Comparison of ENCODE assay signal across 8 mouse cellular contexts in genomic region chr14:25487470-25487955, GRCm38 (mm10). TPM values are rescaled to one million over a fixed set of nuclear protein-coding genes. Genes with fewer than 3 reads are reported as not detected.
A peak's percentile ranks its signal among the peaks of the same experiment; 100 is the strongest.
DNase-seq lines count a peak whose midpoint lies in the region; ATAC-seq and TF ChIP-seq lines count a peak whose summit lies in the region.

No protein-coding gene starts in this region.

- H3K4me3 ChIP-seq in heart, embryonic 13.5 days = no peak overlapping the region
- no peak overlapping the region for H3K4me3 ChIP-seq in C2C12 (ENCODE audit: insufficient read depth, poor library complexity, severe bottlenecking)
- no peak overlapping the region for H3K4me3 ChIP-seq in embryonic facial prominence, embryonic 12.5 days
- no peak overlapping the region for H3K4me3 ChIP-seq in liver, embryonic 11.5 days (ENCODE audit: low read depth, low read length)

- no peak for ATAC-seq in heart, embryonic 13.5 days (ENCODE audit: extremely low read depth, insufficient number of reproducible peaks, low FRiP score, low TSS enrichment)
- ATAC-seq in embryonic facial prominence, embryonic 12.5 days (ENCODE audit: insufficient number of reproducible peaks, insufficient read depth, low FRiP score, low TSS enrichment) = no peak
- ATAC-seq in liver, embryonic 11.5 days (replicated peaks; ENCODE audit: low FRiP score) = no peak
- ATAC-seq in frontal cortex, adult (ENCODE audit: low TSS enrichment) = no peak

- intact Hi-C loops in heart, postnatal 10 days (cut with DNase I) = loop anchor here (1.0 kb wide), 1 partner anchor 22 kb away; no protein-coding TSS in a partner anchor

- no peaks in the 10 kb centered on the region for H3K27me3 ChIP-seq in heart, embryonic 13.5 days (replicated peaks)
- no peaks in the 10 kb centered on the region for H3K27me3 ChIP-seq in C2C12 (ENCODE audit: control insufficient read depth, insufficient read depth, insufficient read length)
- H3K27me3 ChIP-seq in embryonic facial prominence, embryonic 12.5 days = no peaks in the 10 kb centered on the region
- H3K27me3 ChIP-seq in liver, embryonic 11.5 days (replicated peaks; ENCODE audit: control insufficient read depth, insufficient read depth, low read length) = no peaks in the 10 kb centered on the region

- no peaks in the 10 kb centered on the region for H3K9me3 ChIP-seq in heart, embryonic 13.5 days
- no peaks in the 10 kb centered on the region for H3K9me3 ChIP-seq in embryonic facial prominence, embryonic 12.5 days
- H3K9me3 ChIP-seq in liver, embryonic 11.5 days (ENCODE audit: control insufficient read depth, low read length) = no peaks in the 10 kb centered on the region

- H3K27ac ChIP-seq in heart, embryonic 13.5 days (replicated peaks) = peak overlapping the region; percentile 98
- 0 out of 2 replicates have a peak overlapping the region, but pooled peaks have one; percentile 36 for H3K27ac ChIP-seq in embryonic facial prominence, embryonic 12.5 days
- peak overlapping the region; percentile 8; the same call in 1 of the 2 replicates for H3K27ac ChIP-seq in liver, embryonic 11.5 days (ENCODE audit: low read depth, low read length)

- peaks cover 100% of the 10 kb centered on the region for H3K4me1 ChIP-seq in heart, embryonic 13.5 days
- peaks cover 71% of the 10 kb centered on the region for H3K4me1 ChIP-seq in embryonic facial prominence, embryonic 12.5 days
- H3K4me1 ChIP-seq in liver, embryonic 11.5 days (replicated peaks; ENCODE audit: control insufficient read depth, insufficient read depth, low read length) = peaks cover 89% of the 10 kb centered on the region

- H3K79me3 ChIP-seq in C2C12 (ENCODE audit: low read depth) = peaks cover 82% of the 10 kb centered on the region

- WGBS in heart, embryonic 13.5 days = 41% methylated on average over 7 of the region's 7 CpGs
- WGBS in embryonic facial prominence, embryonic 12.5 days = 86% methylated on average over 7 of the region's 7 CpGs
- WGBS in liver, embryonic 11.5 days = 76% methylated on average over 7 of the region's 7 CpGs

- peak overlapping the region; percentile 51 for H3ac ChIP-seq in C2C12 (ENCODE audit: control insufficient read depth, insufficient read length, low read depth)

- peaks cover 99% of the 10 kb centered on the region for H3K79me2 ChIP-seq in C2C12 (ENCODE audit: control insufficient read depth, insufficient read depth)

- no peak for DNase-seq in heart, postnatal 10 days
- no peak for DNase-seq in liver, embryonic 11.5 days (ENCODE audit: low spot score)
- DNase-seq in T-cell, adult 2 months (ENCODE audit: low spot score) = no peak
- no peak for DNase-seq in adrenal gland, postnatal 10 days

- H3K9ac ChIP-seq in heart, embryonic 13.5 days = peak overlapping the region; percentile 61
- no peak overlapping the region for H3K9ac ChIP-seq in embryonic facial prominence, embryonic 12.5 days
- no peak overlapping the region for H3K9ac ChIP-seq in liver, embryonic 11.5 days (ENCODE audit: low read depth, low read length)

- TF ChIP-seq CTCF in C2C12 (IDR thresholded peaks at IDR 0.05; ENCODE audit: control insufficient read depth, insufficient read depth, insufficient read length) = no peak

- no peaks in the 10 kb centered on the region for H3K36me3 ChIP-seq in heart, embryonic 13.5 days
- H3K36me3 ChIP-seq in C2C12 (ENCODE audit: control insufficient read depth, insufficient read depth) = peaks cover 3% of the 10 kb centered on the region
- H3K36me3 ChIP-seq in embryonic facial prominence, embryonic 12.5 days = no peaks in the 10 kb centered on the region
- no peaks in the 10 kb centered on the region for H3K36me3 ChIP-seq in liver, embryonic 11.5 days (ENCODE audit: control insufficient read depth, insufficient read depth, low read length)

- H3K4me2 ChIP-seq in heart, embryonic 13.5 days = peak overlapping the region; percentile 46
- no peak overlapping the region for H3K4me2 ChIP-seq in embryonic facial prominence, embryonic 12.5 days (replicated peaks)
- H3K4me2 ChIP-seq in liver, embryonic 11.5 days = no peak overlapping the region

TF ChIP-seq in C2C12, 6 proteins besides CTCF, POLR2A, EP300 and RAD21:
- TF ChIP-seq USF1 (IDR thresholded peaks at IDR 0.05; ENCODE audit: low read depth) (no peak), CEBPB (IDR thresholded peaks at IDR 0.05; ENCODE audit: low read depth) (no peak), MYOG (IDR thresholded peaks at IDR 0.05; ENCODE audit: control insufficient read depth, extremely low read depth, insufficient read length) (no peak), MYOD1 (IDR thresholded peaks at IDR 0.05; ENCODE audit: control insufficient read depth, insufficient read length, low read depth) (peak; percentile 28), FOSL1 (IDR thresholded peaks at IDR 0.05; ENCODE audit: insufficient read depth, low read length, poor library complexity, severe bottlenecking) (no peak)

RNA-seq across cellular contexts. Expression of gene Zmiz1, which starts 28.5 kb away (rescaled TPM):
- 25.1 and 25.7 TPM in 2 replicates for polyA plus RNA-seq in heart, embryonic 13.5 days (2015; fragmentation: Nextera tagmentation; extraction: Ambion mirVana)
- 10 to 100 TPM; 70.9 to 72.0 TPM for total RNA-seq in heart, postnatal 10 days (2021)
- 27.3 TPM for polyA plus RNA-seq in C2C12 (2012; fragmentation: generic; extraction: Trizol)
- polyA plus RNA-seq in embryonic facial prominence, embryonic 12.5 days (2016; fragmentation: Nextera tagmentation; extraction: Ambion mirVana) = 43.8 and 46.3 TPM in 2 replicates
- polyA plus RNA-seq in liver, embryonic 11.5 days (2014; fragmentation: Nextera tagmentation; extraction: Ambion mirVana) = 27.5 and 31.0 TPM in 2 replicates
- 10 to 100 TPM; 63.8 to 73.3 TPM for total RNA-seq in adrenal gland, postnatal 10 days (2021)

Comparison
In these comparisons a context has a peak if more than half of its experiments do, and no peak if none do; other contexts are left out.
1. H3K27ac ChIP-seq: peak in every context shown above with its lines; median percentile 98 in heart, embryonic 13.5 days; 36 in embryonic facial prominence, embryonic 12.5 days; 8 in liver, embryonic 11.5 days.